Comparison of ENCODE assay signal across 13 mouse cellular contexts in the genomic region with DNA sequence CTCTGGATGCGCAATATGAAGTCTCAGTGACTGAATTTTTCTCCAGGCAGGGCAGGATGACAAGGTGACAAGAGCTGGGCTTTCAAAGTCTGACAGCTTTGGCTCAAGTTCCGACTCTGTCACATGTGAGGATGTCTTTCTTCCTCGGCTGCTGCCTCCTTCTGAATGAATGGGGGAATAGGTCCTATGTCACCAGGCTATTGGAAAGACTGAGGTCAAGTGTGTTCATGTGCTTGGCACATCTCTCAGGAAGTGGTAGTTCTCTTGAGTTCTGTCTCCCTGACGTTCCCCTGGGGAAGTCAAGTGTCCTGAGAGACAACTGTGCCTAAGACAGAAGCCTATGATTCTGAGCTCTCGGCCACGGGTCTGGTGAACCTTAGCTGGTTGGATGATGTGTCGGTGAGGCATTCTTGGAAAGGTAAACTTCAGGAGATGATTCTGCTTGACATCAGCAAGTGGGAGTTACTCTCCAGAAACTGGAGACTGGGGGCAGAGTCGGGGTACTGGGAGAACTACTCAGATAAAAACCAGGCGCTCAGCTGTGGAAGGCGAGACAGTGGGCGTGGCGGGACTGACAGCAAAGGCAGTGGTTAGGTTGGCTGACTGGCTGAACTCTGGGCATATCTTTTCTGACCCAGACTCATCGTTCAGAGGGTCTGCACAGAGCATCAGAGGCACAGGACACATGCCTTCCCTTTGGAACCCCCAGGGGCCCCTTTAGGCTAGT.
A peak's percentile ranks its signal among the peaks of the same experiment; 100 is the strongest.
DNase-seq lines count a peak whose midpoint lies in the region; ATAC-seq and TF ChIP-seq lines count a peak whose summit lies in the region.
"Had no signal": no experiment of that assay in that cellular context is flagged by ENCODE, and none has a peak within 500 bp of the region (broad histone marks: within the 10 kb centered on the region; RNA-seq: fewer than 3 reads in every experiment).

No protein-coding gene starts in this region.

- peaks cover 33% of the 10 kb centered on the region for H3K4me1 ChIP-seq in heart, embryonic 10.5 days
- H3K4me1 ChIP-seq in kidney, postnatal 0 days (replicated peaks; ENCODE audit: insufficient read depth, low read length) = peaks cover 5% of the 10 kb centered on the region
- H3K4me1 ChIP-seq in testis, adult 2 months (ENCODE audit: control insufficient read depth, insufficient read depth, low read length) = peaks cover 5% of the 10 kb centered on the region

- TF ChIP-seq CTCF in kidney, postnatal 0 days (IDR thresholded peaks at IDR 0.05; ENCODE audit: low read depth) = no peak
- TF ChIP-seq CTCF in testis, adult 2 months (IDR thresholded peaks at IDR 0.05; ENCODE audit: control insufficient read depth, insufficient read depth, insufficient replicate concordance, low read depth, low read length) = no peak

- H3K9me3 ChIP-seq in heart, embryonic 10.5 days = no peaks in the 10 kb centered on the region
- no peaks in the 10 kb centered on the region for H3K9me3 ChIP-seq in kidney, postnatal 0 days (replicated peaks; ENCODE audit: low read length)
- H3K9me3 ChIP-seq: hindbrain, embryonic 10.5 days; limb, embryonic 12.5 days; neural tube, embryonic 15.5 days had no signal

- H3K27ac ChIP-seq in heart, embryonic 10.5 days = no peak overlapping the region; the same call in 1 of the 2 replicates
- no peak overlapping the region for H3K27ac ChIP-seq in kidney, postnatal 0 days
- H3K27ac ChIP-seq in testis, adult 2 months (ENCODE audit: control insufficient read depth, insufficient read depth, low read depth, low read length) = no peak overlapping the region
- H3K27ac ChIP-seq: hindbrain, embryonic 10.5 days; limb, embryonic 12.5 days; neural tube, embryonic 15.5 days had no signal

- 0 out of 2 replicates have a peak overlapping the region, but pooled peaks have one; percentile 18 for H3K4me3 ChIP-seq in heart, embryonic 10.5 days
- H3K4me3 ChIP-seq in kidney, postnatal 0 days (replicated peaks; ENCODE audit: low read depth, low read length) = no peak overlapping the region
- H3K4me3 ChIP-seq in testis, adult 2 months (ENCODE audit: control insufficient read depth, low read depth, low read length) = peak overlapping the region; percentile 19; the same call in 1 of the 2 replicates
- H3K4me3 ChIP-seq: hindbrain, embryonic 10.5 days; limb, embryonic 12.5 days; neural tube, embryonic 15.5 days had no signal

- ATAC-seq in kidney, postnatal 0 days (replicated peaks; ENCODE audit: low FRiP score, low read depth) = no peak
- ATAC-seq: liver, postnatal 0 days had no signal

- H3K27me3 ChIP-seq in heart, embryonic 10.5 days (ENCODE audit: insufficient read depth, poor library complexity, severe bottlenecking) = peaks cover 6% of the 10 kb centered on the region
- no peaks in the 10 kb centered on the region for H3K27me3 ChIP-seq in kidney, postnatal 0 days (ENCODE audit: insufficient read depth, low read length)
- no peaks in the 10 kb centered on the region for H3K27me3 ChIP-seq in testis, adult 2 months (ENCODE audit: control insufficient read depth, insufficient read depth, low read length)
- H3K27me3 ChIP-seq: limb, embryonic 12.5 days; neural tube, embryonic 15.5 days had no signal

- DNase-seq in heart, embryonic 10.5 days (ENCODE audit: low spot score) = no peak
- no peak for DNase-seq in heart, adult 9 months (ENCODE audit: low spot score in 2 of 2)
- peak; percentile 53 for DNase-seq in kidney, postnatal 0 days (ENCODE audit: low spot score)
- no peak for DNase-seq in kidney, postnatal 25 days
- no peak for DNase-seq in testis, postnatal 14 days (ENCODE audit: low spot score)
- no peak for DNase-seq in right cerebral cortex, postnatal 25 days
- DNase-seq: cerebellum, adult 18-20 months; liver, postnatal 0 days; thymus, adult 2 months had no signal

- no peak overlapping the region for H3K4me2 ChIP-seq in kidney, postnatal 0 days (ENCODE audit: low read length)
- H3K4me2 ChIP-seq: limb, embryonic 12.5 days; neural tube, embryonic 15.5 days had no signal

- no peak for TF ChIP-seq POLR2A in testis, adult 2 months (IDR thresholded peaks at IDR 0.05; ENCODE audit: control insufficient read depth, low read depth, low read length)

- H3K9ac ChIP-seq in kidney, postnatal 0 days (ENCODE audit: low read depth, low read length) = no peak overlapping the region
- H3K9ac ChIP-seq: limb, embryonic 12.5 days; liver, postnatal 0 days; neural tube, embryonic 15.5 days had no signal

- WGBS in heart, embryonic 10.5 days = 42% methylated on average over 13 of the region's 13 CpGs
- WGBS in kidney, postnatal 0 days = 45% methylated on average over 13 of the region's 13 CpGs

- H3K36me3 ChIP-seq in heart, embryonic 10.5 days = no peaks in the 10 kb centered on the region
- no peaks in the 10 kb centered on the region for H3K36me3 ChIP-seq in kidney, postnatal 0 days (ENCODE audit: insufficient read depth, low read length)
- H3K36me3 ChIP-seq in testis, adult 2 months (ENCODE audit: control insufficient read depth, insufficient read depth, low read length) = no peaks in the 10 kb centered on the region
- H3K36me3 ChIP-seq: hindbrain, embryonic 10.5 days; limb, embryonic 12.5 days; neural tube, embryonic 15.5 days had no signal
